Mouse (Mus musculus): ENCODE data around the gene Akap13. TPM values are rescaled to one million over a fixed set of nuclear protein-coding genes. Genes with fewer than 3 reads are reported as not detected.

Gene Akap13
- total RNA-seq, 2 experiments from 2014 or later = 110 to 113 TPM

GRCm38 (mm10) chr7:75801022-75801421 lies 345.7 kb downstream of the Akap13 start:
- DNase-seq = no peak

GRCm38 (mm10) chr7:75801621-75802358 lies 346.5 kb downstream of the Akap13 start:
- DNase-seq = no peak

GRCm38 (mm10) chr7:75802887-75803286 lies 347.6 kb downstream of the Akap13 start:
- no peak for DNase-seq

Small RNA genes within 50 kb of the gene (microRNA-seq; reads per million reads assigned to microRNA genes)
- 0 reads per million in 2 experiments for gene Gm23251

Other genes with a start within 250 kb of the Akap13 start
- gene Sv2b, start 146.3 kb upstream of the Akap13 start, total RNA-seq (2021) = under 1 TPM; 0.36 to 0.61 TPM

Measured in heart, postnatal 4 days (tissue).